Mouse (Mus musculus) thymus, adult 2 months (tissue): ENCODE results near the gene A830031A19Rik.

Experiments
- CTCF ChIP-seq: fragments of 200-500 bp; IDR thresholded peaks from 2 replicates; pipeline ENCODE4 v1.5.1; 2012; ENCODE audit warnings: mild to moderate bottlenecking, control low read depth, low read length, moderate library complexity, borderline replicate concordance; ENCODE audit not compliant: control insufficient read depth, poor library complexity, insufficient read depth; ENCODE audit errors: extremely low read depth
- POLR2A ChIP-seq: fragments of 200-500 bp; IDR thresholded peaks from 2 replicates; pipeline ENCODE4 v1.6.1; 2012; ENCODE audit warnings: mild to moderate bottlenecking, low read length, control low read depth, moderate library complexity; ENCODE audit not compliant: control insufficient read depth, poor library complexity, insufficient read depth; ENCODE audit errors: extremely low read depth

DNA sequence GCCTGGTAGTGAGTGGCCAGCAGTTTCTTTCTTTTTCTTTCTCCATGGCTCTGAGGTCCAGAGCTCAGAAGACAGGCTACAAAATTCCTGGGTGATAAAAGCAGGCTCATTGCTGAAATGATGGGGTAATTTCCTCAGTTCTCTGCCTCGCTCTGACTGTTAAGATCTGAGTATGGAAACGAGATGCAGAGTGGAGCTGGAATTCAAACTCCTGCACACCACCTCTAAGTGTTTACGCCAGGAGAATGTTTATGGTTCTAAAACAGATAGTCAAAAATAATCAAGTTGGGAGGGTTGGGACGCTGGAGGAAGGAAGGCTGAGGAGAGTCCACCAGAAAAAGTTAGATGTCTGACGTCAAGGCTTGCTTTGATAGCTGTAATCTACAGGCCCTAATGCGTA lies 10.6 kb downstream of the A830031A19Rik start:
- no peak for TF ChIP-seq POLR2A
- TF ChIP-seq CTCF, result no peak
